Mouse (Mus musculus): Measurements from ENCODE around the gene Ccdc172. TPM values are rescaled to one million over a fixed set of nuclear protein-coding genes. Genes with fewer than 3 reads are reported as not detected.

Gene Ccdc172
- polyA plus RNA-seq, 1 experiment, result not detected

DNA sequence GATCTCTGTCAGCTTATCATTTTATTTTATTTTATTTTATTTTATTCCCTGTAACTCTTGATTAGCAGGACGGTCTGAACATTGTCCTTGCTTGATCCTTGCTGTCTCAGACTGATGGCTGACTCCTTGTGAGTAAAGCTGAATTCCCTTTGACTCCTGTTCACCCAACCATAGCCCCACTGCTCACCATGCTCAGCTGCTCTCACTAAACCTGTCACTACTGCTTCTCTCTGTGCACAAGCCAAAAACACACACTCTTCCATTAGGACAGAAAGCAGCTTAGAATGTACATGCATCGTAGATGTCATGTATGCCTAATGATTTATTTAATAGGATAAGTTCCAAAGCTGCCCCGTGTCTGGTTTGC is 61.3 kb downstream of the Ccdc172 start:
- no peak overlapping the region for H3ac ChIP-seq (ENCODE audit: control insufficient read depth, insufficient read length, low read depth)
- no peaks in the 10 kb centered on the region for H3K79me3 ChIP-seq (ENCODE audit: low read depth)
- no peak overlapping the region for H3K4me3 ChIP-seq (ENCODE audit: insufficient read depth, poor library complexity, severe bottlenecking)
- no peaks in the 10 kb centered on the region for H3K79me2 ChIP-seq (ENCODE audit: control insufficient read depth, insufficient read depth)
- H3K27me3 ChIP-seq (ENCODE audit: control insufficient read depth, insufficient read depth, insufficient read length), result no peaks in the 10 kb centered on the region
- TF ChIP-seq FOSL1 (IDR thresholded peaks at IDR 0.05; ENCODE audit: insufficient read depth, low read length, poor library complexity, severe bottlenecking), result no peak
- TF ChIP-seq CTCF (IDR thresholded peaks at IDR 0.05; ENCODE audit: control insufficient read depth, insufficient read depth, insufficient read length), result no peak
- TF ChIP-seq MAX (IDR thresholded peaks at IDR 0.05), result no peak
- TF ChIP-seq CEBPB (IDR thresholded peaks at IDR 0.05; ENCODE audit: low read depth), result no peak
- TF ChIP-seq MYOD1 (IDR thresholded peaks at IDR 0.05; ENCODE audit: control insufficient read depth, insufficient read length, low read depth), result no peak
- no peak for TF ChIP-seq USF1 (IDR thresholded peaks at IDR 0.05; ENCODE audit: low read depth)
- TF ChIP-seq MYOG (IDR thresholded peaks at IDR 0.05; ENCODE audit: control insufficient read depth, extremely low read depth, insufficient read length), result no peak
- H3K36me3 ChIP-seq (ENCODE audit: control insufficient read depth, insufficient read depth), result no peaks in the 10 kb centered on the region

DNA sequence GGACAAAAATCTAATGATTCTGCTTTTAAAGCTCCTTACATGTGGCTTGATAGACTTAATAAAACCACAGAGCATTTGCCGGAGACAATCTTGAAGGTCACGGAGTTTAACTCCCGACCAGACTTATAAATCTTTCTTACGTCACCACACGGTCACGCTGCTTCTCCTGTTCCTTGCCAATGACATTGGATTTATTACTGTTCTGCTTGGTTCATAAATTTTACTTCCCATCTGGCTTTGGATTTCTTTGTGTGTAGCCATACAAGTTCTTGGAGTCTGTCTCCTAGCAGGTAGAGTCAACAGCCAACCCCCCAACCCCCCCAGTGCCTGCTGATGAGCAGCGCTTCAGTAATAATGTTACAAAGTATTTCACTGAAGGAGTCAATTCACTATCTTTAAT is 70.2 kb downstream of the Ccdc172 start:
- H3K27me3 ChIP-seq (ENCODE audit: control insufficient read depth, insufficient read depth, insufficient read length), result no peaks in the 10 kb centered on the region
- TF ChIP-seq USF1 (IDR thresholded peaks at IDR 0.05; ENCODE audit: low read depth) (no peak), MAX (IDR thresholded peaks at IDR 0.05) (no peak), CTCF (IDR thresholded peaks at IDR 0.05; ENCODE audit: control insufficient read depth, insufficient read depth, insufficient read length) (no peak), MYOD1 (IDR thresholded peaks at IDR 0.05; ENCODE audit: control insufficient read depth, insufficient read length, low read depth) (no peak), MYOG (IDR thresholded peaks at IDR 0.05; ENCODE audit: control insufficient read depth, extremely low read depth, insufficient read length) (no peak), FOSL1 (IDR thresholded peaks at IDR 0.05; ENCODE audit: insufficient read depth, low read length, poor library complexity, severe bottlenecking) (no peak), CEBPB (IDR thresholded peaks at IDR 0.05; ENCODE audit: low read depth) (no peak)
- H3K79me3 ChIP-seq (ENCODE audit: low read depth), result no peaks in the 10 kb centered on the region
- H3K79me2 ChIP-seq (ENCODE audit: control insufficient read depth, insufficient read depth), result no peaks in the 10 kb centered on the region
- no peak overlapping the region for H3K4me3 ChIP-seq (ENCODE audit: insufficient read depth, poor library complexity, severe bottlenecking)
- H3ac ChIP-seq (ENCODE audit: control insufficient read depth, insufficient read length, low read depth), result no peak overlapping the region
- H3K36me3 ChIP-seq (ENCODE audit: control insufficient read depth, insufficient read depth), result no peaks in the 10 kb centered on the region

- H3K27me3 ChIP-seq (ENCODE audit: control insufficient read depth, insufficient read depth, insufficient read length), result no peaks in the 10 kb centered on the region
- no peak overlapping the region for H3K4me3 ChIP-seq (ENCODE audit: insufficient read depth, poor library complexity, severe bottlenecking)
- TF ChIP-seq CEBPB (IDR thresholded peaks at IDR 0.05; ENCODE audit: low read depth) (no peak), USF1 (IDR thresholded peaks at IDR 0.05; ENCODE audit: low read depth) (no peak), FOSL1 (IDR thresholded peaks at IDR 0.05; ENCODE audit: insufficient read depth, low read length, poor library complexity, severe bottlenecking) (no peak), MYOD1 (IDR thresholded peaks at IDR 0.05; ENCODE audit: control insufficient read depth, insufficient read length, low read depth) (no peak), MAX (IDR thresholded peaks at IDR 0.05) (no peak), CTCF (IDR thresholded peaks at IDR 0.05; ENCODE audit: control insufficient read depth, insufficient read depth, insufficient read length) (no peak), MYOG (IDR thresholded peaks at IDR 0.05; ENCODE audit: control insufficient read depth, extremely low read depth, insufficient read length) (no peak)
- no peak overlapping the region for H3ac ChIP-seq (ENCODE audit: control insufficient read depth, insufficient read length, low read depth)
- H3K36me3 ChIP-seq (ENCODE audit: control insufficient read depth, insufficient read depth), result no peaks in the 10 kb centered on the region
- no peaks in the 10 kb centered on the region for H3K79me3 ChIP-seq (ENCODE audit: low read depth)
- no peaks in the 10 kb centered on the region for H3K79me2 ChIP-seq (ENCODE audit: control insufficient read depth, insufficient read depth)
These were observed 71.2 kb downstream of the Ccdc172 start for GRCm38 (mm10) chr19:58582956-58583355.

GRCm38 (mm10) chr19:58586046-58586445 is 74.3 kb downstream of the Ccdc172 start:
- Histone ChIP-seq H3K79me3 (ENCODE audit: low read depth) (no peaks in the 10 kb centered on the region), H3K36me3 (ENCODE audit: control insufficient read depth, insufficient read depth) (no peaks in the 10 kb centered on the region), H3K4me3 (ENCODE audit: insufficient read depth, poor library complexity, severe bottlenecking) (no peak overlapping the region), H3ac (ENCODE audit: control insufficient read depth, insufficient read length, low read depth) (no peak overlapping the region), H3K27me3 (ENCODE audit: control insufficient read depth, insufficient read depth, insufficient read length) (no peaks in the 10 kb centered on the region), H3K79me2 (ENCODE audit: control insufficient read depth, insufficient read depth) (no peaks in the 10 kb centered on the region)
- TF ChIP-seq USF1 (IDR thresholded peaks at IDR 0.05; ENCODE audit: low read depth) (no peak), MYOD1 (IDR thresholded peaks at IDR 0.05; ENCODE audit: control insufficient read depth, insufficient read length, low read depth) (no peak), MYOG (IDR thresholded peaks at IDR 0.05; ENCODE audit: control insufficient read depth, extremely low read depth, insufficient read length) (no peak), FOSL1 (IDR thresholded peaks at IDR 0.05; ENCODE audit: insufficient read depth, low read length, poor library complexity, severe bottlenecking) (no peak), CTCF (IDR thresholded peaks at IDR 0.05; ENCODE audit: control insufficient read depth, insufficient read depth, insufficient read length) (no peak), CEBPB (IDR thresholded peaks at IDR 0.05; ENCODE audit: low read depth) (no peak), MAX (IDR thresholded peaks at IDR 0.05) (no peak)

- no peaks in the 10 kb centered on the region for H3K79me3 ChIP-seq (ENCODE audit: low read depth)
- no peaks in the 10 kb centered on the region for H3K36me3 ChIP-seq (ENCODE audit: control insufficient read depth, insufficient read depth)
- H3K79me2 ChIP-seq (ENCODE audit: control insufficient read depth, insufficient read depth), result no peaks in the 10 kb centered on the region
- TF ChIP-seq CEBPB (IDR thresholded peaks at IDR 0.05; ENCODE audit: low read depth) (no peak), USF1 (IDR thresholded peaks at IDR 0.05; ENCODE audit: low read depth) (no peak), CTCF (IDR thresholded peaks at IDR 0.05; ENCODE audit: control insufficient read depth, insufficient read depth, insufficient read length) (no peak), FOSL1 (IDR thresholded peaks at IDR 0.05; ENCODE audit: insufficient read depth, low read length, poor library complexity, severe bottlenecking) (no peak), MYOG (IDR thresholded peaks at IDR 0.05; ENCODE audit: control insufficient read depth, extremely low read depth, insufficient read length) (no peak), MYOD1 (IDR thresholded peaks at IDR 0.05; ENCODE audit: control insufficient read depth, insufficient read length, low read depth) (no peak), MAX (IDR thresholded peaks at IDR 0.05) (no peak)
- H3K27me3 ChIP-seq (ENCODE audit: control insufficient read depth, insufficient read depth, insufficient read length), result no peaks in the 10 kb centered on the region
- H3K4me3 ChIP-seq (ENCODE audit: insufficient read depth, poor library complexity, severe bottlenecking), result no peak overlapping the region
- no peak overlapping the region for H3ac ChIP-seq (ENCODE audit: control insufficient read depth, insufficient read length, low read depth)
These were observed 78.6 kb downstream of the Ccdc172 start for GRCm38 (mm10) chr19:58590251-58590936.

All from C2C12 (cell line).